Mouse (Mus musculus) MEL (cell line): ENCODE measurements around the gene 8030474K03Rik. TPM values are rescaled to one million over a fixed set of nuclear protein-coding genes. Genes with fewer than 3 reads are reported as not detected.

Experiments used
- DNase-seq: peaks from one replicate; pipeline ENCODE4 v3.0.0; 2011; ENCODE audit warnings: low read depth, low spot score
- H3K27ac ChIP-seq: 2 replicates; pipeline ENCODE4 v1.5.1; 2012; ENCODE audit warnings: low read depth, mild to moderate bottlenecking, control low read depth, low read length, moderate library complexity; ENCODE audit not compliant: control insufficient read depth
- H3K27me3 ChIP-seq, 2 experiments: fragments of 150-350 bp in 1 of 2; sonication (generic) in 1 of 2; 2 replicates each; pipeline ENCODE4 v1.6.1; 2012; ENCODE audit warnings: low read length in 2 of 2, mild to moderate bottlenecking in 2 of 2, improper control_type of control experiment in 1 of 2, moderate library complexity in 1 of 2; ENCODE audit not compliant: insufficient read depth in 2 of 2, control insufficient read depth in 1 of 2
- H3K36me3 ChIP-seq, 2 experiments: 2 replicates each; pipeline ENCODE4 v1.6.1; 2012 to 2014; ENCODE audit warnings: low read length in 2 of 2, improper control_type of control experiment in 1 of 2, inconsistent platforms in 1 of 2, mild to moderate bottlenecking in 1 of 2; ENCODE audit not compliant: insufficient read depth in 2 of 2, control insufficient read depth in 1 of 2
- H3K4me1 ChIP-seq, 2 experiments: fragments of 150-350 bp in 1 of 2; sonication (generic) in 1 of 2; 2 replicates each; pipeline ENCODE4 v1.6.1; 2012; ENCODE audit warnings: low read length in 2 of 2, improper control_type of control experiment in 1 of 2, mild to moderate bottlenecking in 1 of 2; ENCODE audit not compliant: insufficient read depth in 2 of 2, control insufficient read depth in 1 of 2
- H3K4me3 ChIP-seq, 2 experiments: fragments of 150-350 bp in 1 of 2; sonication (generic) in 1 of 2; 2 replicates each; pipeline ENCODE4 v1.5.1; 2012; ENCODE audit warnings: low read depth in 2 of 2, low read length in 2 of 2, mild to moderate bottlenecking in 2 of 2, moderate library complexity in 2 of 2, control low read depth in 1 of 2, improper control_type of control experiment in 1 of 2; ENCODE audit not compliant: control insufficient read depth in 1 of 2, insufficient read depth in 1 of 2
- H3K79me2 ChIP-seq: 2 replicates; pipeline ENCODE4 v1.6.1; 2012; ENCODE audit warnings: mild to moderate bottlenecking, low read length, moderate library complexity; ENCODE audit not compliant: control insufficient read depth, poor library complexity, insufficient read depth
- H3K9ac ChIP-seq: 2 replicates; pipeline ENCODE4 v1.6.1; 2012; ENCODE audit warnings: low read depth, mild to moderate bottlenecking, control low read depth, low read length, moderate library complexity; ENCODE audit not compliant: control insufficient read depth, poor library complexity, severe bottlenecking
- H3K9me3 ChIP-seq: fragments of 150-350 bp; sonication (generic); replicated peaks from 2 replicates; pipeline ENCODE4 v1.6.1; 2012; ENCODE audit warnings: mild to moderate bottlenecking, low read length, improper control_type of control experiment, moderate library complexity; ENCODE audit not compliant: insufficient read depth
- NELFE ChIP-seq: IDR thresholded peaks from 2 replicates; pipeline ENCODE4 v1.6.1; 2011; ENCODE audit warnings: low read depth, low read length, improper control_type of control experiment
- TAL1 ChIP-seq: IDR thresholded peaks from 2 replicates; pipeline ENCODE4 v1.6.1; 2012; ENCODE audit warnings: mild to moderate bottlenecking, inconsistent platforms, low read length, moderate library complexity, mixed read lengths
- ZMIZ1 ChIP-seq: IDR thresholded peaks from 2 replicates; pipeline ENCODE4 v1.6.1; 2012; ENCODE audit warnings: low read depth, mild to moderate bottlenecking, inconsistent platforms, low read length, improper control_type of control experiment, moderate library complexity
- polyA plus RNA-seq, 2 experiments: library from polyadenylated mRNA; stranded (reverse) in 1 of 2; unstranded in 1 of 2; fragments of >175 nt in 1 of 2; fragments of >200 nt in 1 of 2; gene quantifications; 2 replicates each; pipeline versions ENCODE4 v1.2.1 to v1.2.4; 2012; ENCODE audit warnings: low replicate concordance in 2 of 2, low read depth in 1 of 2; ENCODE audit not compliant: insufficient read length in 2 of 2, insufficient read depth in 1 of 2, missing spikeins in 1 of 2
- total RNA-seq: library from RNA; depleted of rRNA; stranded (reverse); fragments of 300-350 nt; gene quantifications from 2 replicates; pipeline ENCODE4 v1.2.3, GENCODE M21; 2012; rRNA removed

The 8030474K03Rik gene
- total and polyA plus RNA-seq, 3 experiments = not detected

DNA sequence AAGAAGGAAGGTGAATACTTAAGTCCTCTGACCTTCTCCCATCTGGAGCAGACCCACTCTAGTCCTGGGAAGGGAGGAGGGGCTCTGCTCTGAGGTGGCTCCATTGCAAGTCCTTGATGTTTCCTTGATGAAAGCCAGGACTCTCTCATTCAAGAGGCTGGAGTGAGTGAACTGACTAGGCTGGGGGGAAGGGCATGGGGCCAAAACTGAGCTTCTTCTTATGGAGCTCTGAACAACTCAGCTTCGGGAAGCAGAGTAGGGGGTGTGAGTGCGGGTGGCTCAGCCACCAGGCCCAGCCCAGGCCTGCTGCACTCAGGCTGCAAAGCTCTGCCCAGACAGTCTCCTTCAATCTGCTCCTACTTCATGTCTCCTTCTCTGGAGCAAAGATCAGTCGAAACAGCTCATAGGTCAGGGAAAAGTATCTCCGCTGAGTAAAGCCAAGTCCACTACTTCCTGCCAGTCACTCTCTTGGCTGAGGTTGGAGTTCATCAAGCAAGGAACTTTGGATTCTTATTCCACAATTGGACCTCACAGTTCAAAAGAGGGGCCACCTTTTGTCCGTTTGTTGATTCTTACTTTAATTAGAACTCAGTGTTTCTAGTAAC is 52.8 kb downstream of the 8030474K03Rik start:
- no peaks in the 10 kb centered on the region for H3K4me1 ChIP-seq
- DNase-seq = no peak
- TF ChIP-seq TAL1 (no peak), NELFE (no peak), ZMIZ1 (no peak)
- TF ChIP-seq, all 39 proteins: peak for 0
- Histone ChIP-seq H3K27ac (no peak overlapping the region), H3K4me3 (no peak overlapping the region), H3K36me3 (no peaks in the 10 kb centered on the region), H3K27me3 (no peaks in the 10 kb centered on the region; a peak in 1 of 4 replicates), H3K9me3 (no peaks in the 10 kb centered on the region), H3K9ac (no peak overlapping the region), H3K79me2 (no peaks in the 10 kb centered on the region)

Other genes starting within 250 kb of the 8030474K03Rik start
- gene Ogt, start 154.6 kb upstream of the 8030474K03Rik start, total RNA-seq = 20.2 and 28.6 TPM in 2 replicates
- 10 to 100 TPM in 1 of 2 experiments, not detected in 1; 41.2 TPM for gene Ogt, start 154.6 kb upstream of the 8030474K03Rik start, polyA plus RNA-seq
- gene Cxcr3, start 60.4 kb upstream of the 8030474K03Rik start, total RNA-seq = not detected in 2 replicates
- under 1 TPM in 1 of 2 experiments, not detected in 1; 0.04 TPM for gene Cxcr3, start 60.4 kb upstream of the 8030474K03Rik start, polyA plus RNA-seq
- gene Gm4779, start 233 bp upstream of the 8030474K03Rik start, total RNA-seq = not detected in 2 replicates
- not detected for gene Gm4779, start 233 bp upstream of the 8030474K03Rik start, polyA plus RNA-seq
- 0.03 and 0.23 TPM in 2 replicates for gene Nhsl2, start 54.7 kb downstream of the 8030474K03Rik start, total RNA-seq
- under 1 TPM in 1 of 2 experiments, not detected in 1; 0.01 TPM for gene Nhsl2, start 54.7 kb downstream of the 8030474K03Rik start, polyA plus RNA-seq